Mouse (Mus musculus): ENCODE data around the gene Gm49366.
"Not testable (repeated sequence)": the region's sequence is repeated elsewhere in the genome, so short reads cannot be mapped to it uniquely, and the experiment has no call there.

Gene Gm49366

DNA sequence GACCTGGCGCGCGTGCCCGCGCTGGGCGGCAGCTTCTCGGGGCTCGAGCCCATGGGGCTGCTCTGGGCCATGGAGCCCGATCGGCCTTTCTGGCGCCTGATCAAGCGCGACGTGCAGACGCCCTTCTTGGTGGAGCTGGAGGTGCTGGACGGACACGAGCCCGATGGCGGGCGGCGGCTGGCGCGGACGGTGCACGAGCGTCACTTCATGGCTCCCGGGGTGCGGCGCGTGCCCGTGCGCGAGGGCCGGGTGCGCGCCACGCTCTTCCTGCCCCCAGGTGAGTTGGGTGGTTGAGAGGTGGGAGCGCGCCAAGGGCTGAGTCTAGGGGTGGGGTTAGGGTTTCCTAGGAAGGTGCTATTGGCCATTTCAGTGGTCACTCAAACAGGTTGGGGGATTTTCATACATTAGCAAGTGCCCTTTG, at the start of gene Gm49366:
Gm49366 (plus strand) TSS at position 245 of the 421 bp plus-strand sequence.
- peak; percentile 87 for DNase-seq

- DNase-seq = no peak
Observed at GRCm38 (mm10) chr12:83989378-83989777, 49.4 kb upstream of the Gm49366 start.

DNA sequence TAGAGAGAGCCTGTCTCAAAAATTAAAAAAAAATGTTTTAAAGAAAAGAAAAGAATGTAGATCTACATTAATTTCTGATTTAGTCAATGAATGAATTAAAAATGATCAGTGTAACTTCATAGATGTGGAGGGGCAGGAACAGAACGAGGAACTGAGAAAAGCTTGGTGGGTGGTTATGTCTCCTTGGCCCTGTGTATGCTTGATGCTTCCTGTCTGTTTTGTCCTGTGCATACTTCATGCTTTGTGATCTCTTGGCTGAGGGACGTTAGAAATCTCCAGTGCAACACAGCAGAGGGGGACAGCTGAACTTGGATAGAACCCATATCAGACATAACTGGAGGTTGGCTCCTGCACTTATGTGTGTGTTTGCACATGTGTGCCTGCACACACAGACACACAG, 41.5 kb upstream of the Gm49366 start:
- no peak for DNase-seq

GRCm38 (mm10) chr12:83998341-83999107, 40.2 kb upstream of the Gm49366 start:
- no peak for DNase-seq

DNA sequence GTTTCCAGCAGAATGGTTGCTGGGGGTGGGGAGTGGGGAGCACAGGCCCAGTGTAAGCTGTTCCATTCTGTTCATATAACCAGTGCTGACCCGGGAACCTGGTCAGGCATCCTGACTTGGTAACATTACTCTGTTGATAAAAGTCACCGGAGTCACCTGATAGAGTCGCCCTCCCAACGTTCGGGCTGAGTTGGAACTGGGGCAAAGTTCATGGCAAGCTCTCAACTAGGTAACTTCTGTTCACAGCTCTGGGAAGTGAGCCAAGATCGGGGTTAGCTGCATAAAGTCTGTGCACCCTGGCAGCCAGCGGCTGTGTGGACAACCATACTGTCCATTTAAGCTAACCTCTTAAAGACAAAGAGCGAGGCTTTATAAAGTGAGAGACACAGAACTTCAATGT, 39.5 kb upstream of the Gm49366 start:
- DNase-seq = peak; percentile 96

GRCm38 (mm10) chr12:84000418-84000817, 38.3 kb upstream of the Gm49366 start:
- DNase-seq = no peak

- no peak for DNase-seq
Observed at GRCm38 (mm10) chr12:84003866-84004265, 34.9 kb upstream of the Gm49366 start.

GRCm38 (mm10) chr12:84008251-84008650, 30.5 kb upstream of the Gm49366 start:
- peak; percentile 57 for DNase-seq

DNA sequence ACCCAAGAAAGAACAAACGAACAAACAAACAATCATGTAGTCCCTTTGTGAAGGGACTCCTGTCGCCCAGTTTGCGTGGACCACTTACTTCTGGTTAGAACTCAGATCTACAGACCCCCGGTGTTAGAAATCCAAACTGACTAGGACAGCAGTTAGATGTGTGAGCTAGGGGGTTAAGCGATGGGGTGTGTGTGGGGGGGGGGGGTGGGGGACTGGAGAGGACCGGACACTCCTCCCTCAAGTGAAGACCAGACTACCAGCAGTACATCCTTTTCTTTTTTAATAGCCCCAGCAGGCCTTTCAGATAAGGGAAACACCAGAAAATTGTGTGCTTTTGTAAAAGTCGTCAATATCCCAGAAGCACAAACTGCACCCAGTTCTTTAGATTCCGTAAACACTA, 30.0 kb upstream of the Gm49366 start:
- DNase-seq = no peak

DNA sequence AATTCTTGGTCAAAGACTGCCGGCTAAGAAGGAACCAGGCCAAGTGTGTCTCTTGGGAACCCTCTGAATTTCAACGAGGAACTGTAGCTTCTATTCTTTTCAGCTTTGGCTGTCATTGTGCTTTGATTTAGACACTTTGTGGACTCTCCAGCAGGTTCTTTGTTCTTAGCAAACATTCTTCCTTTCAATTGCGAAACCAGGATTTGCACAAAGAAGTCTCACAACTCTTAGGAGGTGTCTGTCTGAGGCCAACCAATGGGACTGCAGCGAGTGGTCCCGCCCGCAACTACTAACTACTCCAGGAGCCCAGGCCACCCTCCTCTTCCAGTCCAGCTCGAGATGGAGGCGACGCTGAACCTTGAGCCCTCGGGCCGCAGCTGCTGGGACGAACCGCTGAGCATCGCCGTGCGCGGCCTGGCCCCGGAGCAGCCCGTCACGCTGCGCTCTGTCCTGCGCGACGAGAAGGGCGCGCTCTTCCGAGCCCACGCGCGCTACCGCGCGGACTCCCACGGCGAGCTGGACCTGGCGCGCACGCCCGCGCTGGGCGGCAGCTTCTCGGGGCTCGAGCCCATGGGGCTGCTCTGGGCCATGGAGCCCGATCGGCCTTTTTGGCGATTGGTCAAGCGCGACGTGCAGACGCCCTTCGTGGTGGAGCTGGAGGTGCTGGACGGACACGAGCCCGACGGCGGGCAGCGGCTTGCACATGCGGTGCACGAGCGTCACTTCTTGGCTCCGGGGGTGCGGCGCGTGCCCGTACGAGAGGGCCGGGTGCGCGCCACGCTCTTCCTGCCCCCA, 29.4 kb upstream of the Gm49366 start, which contains the start of gene Acot1:
Acot1 (plus strand) TSS at position 320 of the 795 bp plus-strand sequence.
- DNase-seq = peak; percentile 87

GRCm38 (mm10) chr12:84010201-84010600, 28.5 kb upstream of the Gm49366 start:
- no peak for DNase-seq

- DNase-seq = peak; percentile 98
Observed at GRCm38 (mm10) chr12:84011251-84012040, 27.3 kb upstream of the Gm49366 start.

- no peak for DNase-seq
Observed at GRCm38 (mm10) chr12:84013130-84013529, 25.6 kb upstream of the Gm49366 start.

DNA sequence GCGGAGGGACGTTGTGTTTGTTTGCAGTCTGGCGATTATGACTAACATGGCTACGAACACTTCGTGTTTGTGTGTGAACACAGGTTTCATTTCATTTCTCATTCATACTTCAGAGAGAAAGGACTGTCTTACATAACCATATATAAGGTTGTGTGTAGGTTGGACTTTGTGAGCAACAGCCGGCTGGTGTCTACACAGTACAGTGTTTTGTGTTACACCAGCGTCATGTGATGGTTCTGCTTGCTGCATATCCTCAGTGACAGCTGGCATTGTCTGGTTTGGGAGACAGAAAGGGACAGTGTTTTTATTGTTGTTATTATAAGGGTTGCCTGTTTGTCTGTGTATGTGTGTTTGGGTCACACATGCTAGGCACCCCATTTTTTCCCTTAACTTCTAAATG, 25.0 kb upstream of the Gm49366 start:
- DNase-seq = no peak

DNA sequence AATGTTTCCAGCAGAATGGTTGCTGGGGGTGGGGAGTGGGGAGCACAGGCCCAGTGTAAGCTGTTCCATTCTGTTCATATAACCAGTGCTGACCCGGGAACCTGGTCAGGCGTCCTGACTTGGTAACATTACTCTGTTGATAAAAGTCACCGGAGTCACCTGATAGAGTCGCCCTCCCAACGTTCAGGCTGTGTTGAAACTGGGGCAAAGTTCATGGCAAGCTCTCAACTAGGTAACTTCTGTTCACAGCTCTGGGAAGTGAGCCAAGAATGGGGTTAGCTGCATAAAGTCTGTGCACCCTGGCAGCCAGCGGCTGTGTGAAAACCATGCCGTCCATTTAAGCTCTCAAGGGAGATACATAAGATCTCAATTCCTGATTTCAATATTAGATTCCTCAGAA, 18.2 kb upstream of the Gm49366 start:
- DNase-seq = peak; percentile 97

DNA sequence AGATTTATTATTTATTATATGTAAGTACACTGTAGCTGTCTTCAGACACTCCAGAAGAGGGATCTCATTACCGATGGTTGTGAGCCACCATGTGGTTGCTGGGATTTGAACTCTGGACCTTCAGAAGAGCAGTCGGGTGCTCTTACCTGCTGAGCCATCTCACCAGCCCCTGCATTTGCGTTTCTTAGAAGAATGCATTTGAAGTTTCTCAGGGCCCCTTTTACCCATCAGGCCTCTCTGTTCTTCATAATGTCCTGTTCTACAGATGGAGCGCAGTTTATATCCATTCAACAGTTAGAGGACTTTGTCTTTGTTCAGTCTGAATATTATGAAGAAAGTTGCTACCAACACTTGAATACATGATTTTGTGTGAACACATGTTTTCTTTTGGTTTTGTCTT, 16.5 kb upstream of the Gm49366 start:
- DNase-seq = not testable (repeated sequence)

DNA sequence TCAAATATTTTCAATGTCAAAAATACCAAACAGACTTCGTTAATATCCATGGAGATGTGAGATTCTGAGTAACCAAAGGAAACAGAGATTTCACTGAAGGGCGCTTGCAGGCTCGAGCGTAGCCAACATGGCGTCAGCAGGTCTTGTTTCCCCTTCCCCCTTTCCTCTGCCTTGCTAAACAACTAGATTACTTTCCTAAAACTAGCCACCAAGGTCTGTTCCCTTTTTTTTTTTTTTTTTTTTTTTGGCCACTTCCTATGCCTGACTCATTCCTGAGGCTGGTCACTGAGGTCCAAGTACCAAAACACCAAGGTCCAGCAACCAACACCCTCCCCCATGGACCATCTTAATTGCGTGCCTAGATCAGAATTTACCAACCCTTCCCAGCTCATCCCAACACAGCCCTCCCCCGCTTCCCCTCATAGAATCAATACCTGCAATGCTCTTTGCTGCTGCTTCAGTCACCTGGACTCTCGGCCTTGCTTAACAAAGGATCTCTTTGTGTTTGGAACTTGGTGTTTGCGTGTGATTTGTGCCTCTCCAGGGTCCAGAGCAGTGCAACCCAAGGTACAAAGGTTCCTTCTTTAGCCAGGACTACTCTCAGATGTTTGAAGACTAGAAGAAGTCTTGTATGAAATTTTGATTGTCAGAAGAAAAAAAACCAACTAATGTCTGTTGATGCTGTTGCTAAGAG, 15.5 kb upstream of the Gm49366 start:
- DNase-seq = peak; percentile 54

DNA sequence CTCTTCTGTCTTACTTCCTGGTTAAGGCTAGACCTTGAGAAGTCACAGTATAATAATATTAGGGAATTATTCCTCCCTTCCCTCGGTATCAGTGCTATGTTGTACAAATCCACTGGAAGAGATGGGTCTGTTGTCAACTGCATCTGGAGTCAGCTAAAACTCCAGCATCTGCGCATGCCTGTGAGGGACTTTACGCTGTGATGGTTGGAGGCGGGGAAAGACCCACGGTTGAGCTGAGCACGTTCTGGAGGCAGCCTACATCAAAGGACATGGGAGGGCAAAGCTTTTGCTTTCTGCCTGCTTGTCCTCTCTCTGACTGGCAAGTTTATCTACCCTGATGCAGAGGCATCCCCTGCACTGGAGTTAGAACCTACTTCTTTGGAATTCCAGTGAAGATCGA, 12.8 kb upstream of the Gm49366 start:
- DNase-seq = no peak

- DNase-seq = not testable (repeated sequence)
Observed at GRCm38 (mm10) chr12:84028328-84028727, 10.4 kb upstream of the Gm49366 start.

DNA sequence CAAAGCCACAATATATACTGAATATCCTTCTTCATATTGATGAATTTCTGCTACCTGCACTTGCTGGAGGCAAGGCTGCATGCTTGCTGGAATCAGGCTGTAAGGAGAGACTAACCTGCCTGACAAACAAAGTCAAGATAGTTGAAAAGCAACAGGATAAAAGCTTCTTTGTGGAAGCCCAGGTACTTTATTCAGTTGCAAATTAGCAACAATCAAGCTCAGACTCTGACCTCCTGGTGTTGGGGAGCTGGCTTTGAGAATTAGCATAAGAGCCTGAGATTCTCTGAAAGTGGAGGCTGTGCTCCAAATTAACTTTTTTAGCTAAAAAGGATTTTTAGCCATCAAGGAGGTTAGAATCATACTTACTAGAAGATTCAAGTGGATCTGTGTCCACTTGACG, 9.7 kb upstream of the Gm49366 start:
- DNase-seq = not testable (repeated sequence)

GRCm38 (mm10) chr12:84030659-84031332, 7.9 kb upstream of the Gm49366 start:
- DNase-seq = peak; percentile 88

DNA sequence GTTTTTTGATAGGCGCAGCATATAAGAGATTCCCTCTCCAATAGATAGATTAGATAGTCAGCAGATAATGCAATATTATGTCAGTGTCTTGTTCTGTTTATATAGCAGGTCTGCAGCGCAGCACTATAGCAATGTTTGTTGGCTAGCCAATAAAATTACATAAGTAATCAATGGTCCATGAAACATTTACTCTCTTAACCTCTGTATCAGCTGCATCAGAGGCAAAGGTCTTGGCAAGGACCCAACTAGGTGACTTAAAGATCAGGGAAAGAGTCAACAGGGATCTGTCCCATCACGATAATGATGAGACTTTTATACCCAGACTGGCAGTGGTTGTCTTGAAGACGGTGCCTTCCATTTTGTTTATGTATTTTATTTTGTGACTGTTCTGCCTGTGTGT, 5.9 kb upstream of the Gm49366 start:
- peak; percentile 53 for DNase-seq

All from kidney, adult 9 months (tissue).